Mouse (Mus musculus) T-cell, adult 2 months (primary cell): Measurements from ENCODE around the gene Zeb2.

Source experiments
- DNase-seq: peaks from one replicate; pipeline ENCODE4 v3.0.0; 2022; ENCODE audit warnings: low spot score

Gene Zeb2

DNA sequence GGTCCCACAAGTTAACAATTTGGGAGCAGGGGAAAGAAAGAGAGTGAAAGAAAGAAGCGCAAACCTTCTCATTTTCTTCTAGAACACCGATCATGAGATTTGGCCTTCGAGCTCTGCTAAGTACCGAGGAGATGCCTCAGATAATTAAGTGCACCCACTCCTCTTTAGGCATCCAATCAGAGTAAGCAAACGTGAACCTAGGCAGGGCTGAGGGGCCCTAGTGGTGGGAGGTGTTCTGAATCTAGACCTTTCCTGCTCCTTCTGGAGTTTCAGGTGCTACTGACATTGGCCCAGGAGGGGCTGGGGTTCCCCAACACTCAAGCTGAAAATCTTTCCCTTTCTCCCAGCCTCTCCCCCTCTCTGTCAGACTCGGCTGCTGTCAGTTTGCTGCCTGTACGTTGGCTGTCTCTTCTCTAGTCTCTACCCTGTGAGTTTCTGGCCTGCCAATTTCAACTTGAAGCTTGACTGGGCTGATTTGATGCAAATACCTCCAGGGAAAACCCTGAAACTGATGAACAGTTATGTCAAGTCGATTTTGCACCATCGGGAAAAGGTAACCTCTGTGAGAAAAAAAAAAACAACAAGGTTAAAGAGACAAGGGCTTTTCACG, 20.5 kb downstream of the Zeb2 start:
- no peak for DNase-seq

DNA sequence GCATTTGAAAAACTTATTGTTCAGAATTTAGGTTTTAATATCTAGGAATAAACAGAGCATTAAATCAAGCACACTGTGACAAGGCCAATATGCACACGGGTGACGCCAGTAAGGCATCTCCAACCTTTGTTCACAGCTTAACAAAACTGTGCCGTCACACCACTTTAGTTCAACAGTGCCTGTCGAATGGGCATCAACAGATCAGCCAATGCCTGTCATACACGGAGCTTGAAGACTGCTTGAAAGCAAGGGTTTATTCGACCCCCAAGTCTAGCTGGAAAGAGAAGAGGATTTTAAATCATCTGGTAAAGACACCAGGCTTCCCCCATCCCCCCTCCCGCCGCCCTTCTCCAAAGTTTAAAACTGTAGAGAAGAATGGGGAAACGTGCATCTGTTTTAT, 21.4 kb downstream of the Zeb2 start:
- no peak for DNase-seq

- no peak for DNase-seq
Measured at GRCm38 (mm10) chr2:45094371-45094967, 22.7 kb downstream of the Zeb2 start.

DNA sequence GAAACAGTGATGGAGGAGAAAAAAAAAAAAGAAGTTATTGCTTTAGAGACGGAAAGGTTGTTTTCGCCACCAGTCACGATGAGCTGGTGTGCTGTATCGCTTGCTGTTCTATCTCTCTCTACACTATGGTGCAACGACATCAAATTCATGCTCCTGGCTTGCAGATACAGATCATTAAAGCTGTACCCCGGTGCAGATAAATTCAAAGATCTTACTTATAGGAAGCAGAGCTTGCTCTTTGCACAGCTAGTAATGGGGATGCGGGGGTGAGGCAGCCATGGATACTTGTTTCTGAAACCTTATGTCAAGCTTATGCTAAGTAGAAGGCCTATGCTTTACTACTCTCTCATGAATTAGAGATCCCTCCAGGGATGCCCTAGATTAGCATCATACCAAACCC, 23.7 kb downstream of the Zeb2 start:
- no peak for DNase-seq

GRCm38 (mm10) chr2:45092654-45093053, 24.5 kb downstream of the Zeb2 start:
- DNase-seq: no peak

- DNase-seq: no peak
Measured at GRCm38 (mm10) chr2:45090529-45091297, 26.5 kb downstream of the Zeb2 start.

- no peak for DNase-seq
Measured at GRCm38 (mm10) chr2:45089251-45089530, 28.0 kb downstream of the Zeb2 start.

- DNase-seq: no peak
Measured at GRCm38 (mm10) chr2:45088435-45089250, 28.6 kb downstream of the Zeb2 start.

GRCm38 (mm10) chr2:45087208-45087607, 30.0 kb downstream of the Zeb2 start:
- no peak for DNase-seq

DNA sequence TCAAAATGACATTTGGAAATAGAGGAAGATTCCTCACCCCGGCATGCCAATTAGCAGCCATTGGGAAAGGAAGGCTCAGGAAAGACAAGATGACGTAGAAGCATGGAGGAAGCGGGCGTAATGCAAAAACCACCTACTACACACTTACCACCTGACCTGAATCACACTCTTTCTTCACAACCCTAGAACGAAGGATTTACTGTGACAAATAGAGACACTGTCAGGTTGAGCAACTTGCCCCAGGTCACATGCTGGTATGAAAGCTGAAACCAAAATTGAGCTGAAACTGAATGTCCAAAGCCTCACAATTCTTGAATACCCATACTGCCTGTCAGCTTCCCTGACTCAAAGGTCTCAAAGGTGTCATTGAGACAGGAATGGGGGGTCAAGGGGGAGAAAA, 31.5 kb downstream of the Zeb2 start:
- DNase-seq: no peak

- DNase-seq: no peak
Measured at GRCm38 (mm10) chr2:45083042-45083441, 34.2 kb downstream of the Zeb2 start.

DNA sequence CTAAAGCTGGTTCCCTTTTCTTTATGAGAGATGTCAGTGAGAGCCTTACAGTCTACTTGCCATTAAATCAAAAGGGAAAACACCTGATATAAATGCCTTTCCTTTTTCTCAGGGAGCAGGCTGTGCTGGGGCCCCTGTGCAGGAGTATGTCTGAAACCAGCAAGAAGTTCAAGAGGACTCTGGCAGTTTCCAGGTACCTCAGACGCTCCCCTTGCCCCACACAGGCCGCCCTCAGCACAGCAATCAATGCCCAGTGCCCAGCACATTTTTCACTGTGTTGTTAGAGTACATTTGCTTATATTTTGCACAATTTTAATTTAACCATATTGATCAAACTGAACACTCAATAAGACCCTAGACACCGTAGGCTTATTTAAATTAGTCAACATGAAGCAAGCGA, 35.6 kb downstream of the Zeb2 start:
- no peak for DNase-seq

GRCm38 (mm10) chr2:45077938-45078487, 39.2 kb downstream of the Zeb2 start:
- no peak for DNase-seq

DNA sequence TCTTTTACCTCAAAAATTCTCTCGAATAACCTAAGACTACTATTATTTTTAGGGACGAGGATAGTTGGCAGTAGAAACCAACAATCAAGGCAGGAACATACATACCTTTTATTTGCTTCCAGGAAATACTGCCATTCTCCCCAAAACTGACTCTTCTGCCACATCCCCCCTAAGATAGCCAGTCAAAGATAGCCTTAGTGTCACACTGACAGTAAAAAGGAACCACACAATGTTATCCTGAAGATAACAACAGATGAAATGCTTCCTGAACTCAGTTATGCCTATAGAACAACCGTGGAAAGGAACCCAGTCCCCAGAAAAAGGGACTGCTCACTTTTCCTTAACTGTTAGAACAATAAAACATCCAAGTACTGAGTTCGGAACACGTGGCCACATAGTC, 39.8 kb downstream of the Zeb2 start:
- no peak for DNase-seq

DNA sequence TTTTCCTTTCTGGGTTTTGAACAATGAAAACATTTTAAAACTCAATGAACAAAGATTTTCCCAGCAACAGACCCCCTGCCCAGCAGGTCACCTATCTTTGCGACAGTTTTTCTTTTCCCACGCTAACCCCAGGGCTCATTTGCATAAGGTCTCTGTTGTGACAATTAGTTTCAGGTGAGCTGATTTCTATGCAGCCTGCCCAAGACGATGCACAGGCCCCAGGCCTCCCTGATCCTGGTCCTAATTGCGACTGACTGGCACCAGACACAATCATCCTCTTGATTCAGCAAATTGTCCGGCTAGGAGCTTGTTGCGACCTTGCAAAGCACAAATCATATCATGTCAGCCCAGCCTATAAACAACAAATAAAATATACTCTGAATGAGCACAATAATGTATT, 44.2 kb downstream of the Zeb2 start:
- DNase-seq: no peak

DNA sequence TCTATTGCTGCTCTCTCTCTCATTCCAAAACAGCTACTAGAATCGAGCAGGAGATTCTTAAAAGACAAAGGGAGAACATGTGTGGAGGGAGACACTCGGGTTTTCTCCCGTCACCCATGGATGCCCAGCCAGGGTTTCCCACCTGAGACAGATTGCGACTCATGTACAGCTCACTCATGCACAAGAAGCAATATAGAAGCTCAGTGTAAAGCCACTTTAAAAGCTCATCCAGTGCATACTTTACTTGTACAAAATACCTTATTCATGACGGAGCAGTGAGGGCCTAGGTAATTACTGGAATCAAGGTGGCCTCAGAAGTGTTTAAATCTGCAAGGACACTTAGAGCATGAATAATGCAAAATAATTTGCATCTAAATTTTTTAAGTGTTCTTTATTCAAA, 45.9 kb downstream of the Zeb2 start:
- no peak for DNase-seq

- no peak for DNase-seq
Measured at GRCm38 (mm10) chr2:45070612-45071276, 46.5 kb downstream of the Zeb2 start.

GRCm38 (mm10) chr2:45068792-45069550, 48.2 kb downstream of the Zeb2 start:
- no peak for DNase-seq

- no peak for DNase-seq
Measured at GRCm38 (mm10) chr2:45067116-45067515, 50.1 kb downstream of the Zeb2 start.

GRCm38 (mm10) chr2:45063300-45063890, 53.8 kb downstream of the Zeb2 start:
- no peak for DNase-seq

- DNase-seq: no peak
Measured at GRCm38 (mm10) chr2:45062136-45062535, 55.1 kb downstream of the Zeb2 start.
